Mouse (Mus musculus): Measurements from ENCODE around the gene Gpx2.

Gpx2 gene

GRCm38 (mm10) chr12:76765354-76765851 lies 30.0 kb downstream of the Gpx2 start, which contains the start of the genes Churc1 and Fntb:
TSS of gene Churc1 (plus strand) at chr12:76765538.
TSS of gene Fntb (plus strand) at chr12:76765589.
- intact Hi-C loops (cut with DNase I), result no loop called here

DNA sequence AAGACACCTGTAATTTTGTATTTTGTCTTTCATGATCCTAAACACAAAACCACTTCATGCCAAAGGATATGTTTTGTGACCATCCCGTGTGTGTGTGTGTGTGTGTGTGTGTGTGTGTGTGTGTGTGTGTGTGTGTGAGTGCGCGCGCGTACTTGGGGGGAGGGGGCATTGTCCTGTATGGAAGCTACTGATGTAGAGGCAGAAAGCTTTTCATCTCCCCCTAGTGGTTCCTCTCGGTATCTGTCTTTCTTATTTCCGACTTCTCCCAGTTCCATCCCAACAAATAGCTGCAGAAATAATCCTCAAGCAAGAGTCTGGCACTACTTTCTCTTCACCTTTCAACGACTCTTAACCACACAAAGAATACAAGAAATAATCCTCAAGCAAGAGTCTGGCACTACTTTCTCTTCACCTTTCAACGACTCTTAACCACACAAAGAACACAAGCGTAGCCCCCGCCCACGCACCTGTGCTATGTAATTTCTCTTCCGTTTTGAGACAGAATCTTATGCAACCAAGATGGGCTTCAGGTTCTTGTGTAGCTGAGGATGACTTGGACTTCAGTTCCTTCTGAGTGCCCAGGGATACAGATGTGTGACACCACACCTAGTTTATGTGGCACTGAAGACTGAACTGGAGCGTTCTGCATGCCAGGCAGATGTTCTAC lies 42.6 kb downstream of the Gpx2 start:
- intact Hi-C loops (cut with DNase I), result no loop called here

DNA sequence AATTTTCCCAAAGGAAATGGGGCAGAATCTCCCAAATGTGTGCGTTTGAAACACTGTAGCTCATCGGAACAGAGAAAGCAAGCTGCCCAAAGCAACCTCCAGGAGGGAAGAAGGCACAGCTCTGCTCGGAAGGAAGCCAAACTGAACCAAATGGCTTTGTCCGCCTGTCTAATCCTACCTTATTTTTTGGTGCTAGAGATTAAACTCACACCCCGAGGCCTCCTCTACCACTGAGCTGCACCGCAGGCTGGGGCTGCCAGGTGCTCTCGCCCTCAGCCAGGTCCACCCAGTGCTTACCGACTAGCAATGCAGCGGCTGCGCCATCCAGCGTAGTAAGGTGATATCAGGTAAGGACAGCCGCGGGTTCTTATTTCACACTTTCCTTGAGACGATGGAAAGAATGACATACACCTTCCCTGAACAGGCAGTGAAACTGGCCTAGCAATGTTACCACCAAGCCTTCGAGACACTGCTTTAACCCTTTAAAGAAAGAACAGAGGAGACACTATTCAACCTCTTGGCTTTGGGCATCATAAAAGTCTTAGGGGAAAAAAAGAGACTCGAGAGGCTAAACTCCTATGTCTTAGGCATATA lies 44.4 kb downstream of the Gpx2 start:
- intact Hi-C loops (cut with DNase I), result no loop called here

Measured in adrenal gland (tissue).